Mouse (Mus musculus): ENCODE results near the gene Prnp. TPM values are rescaled to one million over a fixed set of nuclear protein-coding genes. Genes with fewer than 3 reads are reported as not detected.

Gene Prnp
- polyA plus RNA-seq, 1 experiment: 43.8 TPM

- Histone ChIP-seq H3K36me3 (ENCODE audit: control insufficient read depth, insufficient read depth, low read length) (no peaks in the 10 kb centered on the region), H3K4me3 (ENCODE audit: control insufficient read depth, insufficient read depth, low read length) (no peak overlapping the region), H3K27me3 (ENCODE audit: control insufficient read depth, insufficient read depth, low read length) (no peaks in the 10 kb centered on the region), H3K4me1 (replicated peaks; ENCODE audit: control insufficient read depth, insufficient read depth, low read length) (peaks cover 18% of the 10 kb centered on the region), H3K27ac (ENCODE audit: control insufficient read depth, insufficient read depth, low read length) (no peak overlapping the region)
- no peak for DNase-seq
- TF ChIP-seq CTCF (IDR thresholded peaks at IDR 0.05; ENCODE audit: borderline replicate concordance, control insufficient read depth, extremely low read depth, insufficient read depth, low read length, poor library complexity): no peak
- no peak for TF ChIP-seq POLR2A (IDR thresholded peaks at IDR 0.05; ENCODE audit: control insufficient read depth, extremely low read depth, insufficient read depth, low read length, poor library complexity)
- WGBS: 32% methylated on average over 5 of the region's 5 CpGs
These were observed 17.2 kb upstream of the Prnp start for GRCm38 (mm10) chr2:131892534-131892933.

GRCm38 (mm10) chr2:131895106-131895505 is 14.6 kb upstream of the Prnp start:
- peaks cover 4% of the 10 kb centered on the region; the same call in 1 of the 2 replicates for H3K4me1 ChIP-seq (replicated peaks; ENCODE audit: control insufficient read depth, insufficient read depth, low read length)
- H3K4me3 ChIP-seq (ENCODE audit: control insufficient read depth, insufficient read depth, low read length): no peak overlapping the region
- TF ChIP-seq POLR2A (IDR thresholded peaks at IDR 0.05; ENCODE audit: control insufficient read depth, extremely low read depth, insufficient read depth, low read length, poor library complexity) (no peak), CTCF (IDR thresholded peaks at IDR 0.05; ENCODE audit: borderline replicate concordance, control insufficient read depth, extremely low read depth, insufficient read depth, low read length, poor library complexity) (no peak)
- DNase-seq: no peak
- H3K27me3 ChIP-seq (ENCODE audit: control insufficient read depth, insufficient read depth, low read length): no peaks in the 10 kb centered on the region
- H3K36me3 ChIP-seq (ENCODE audit: control insufficient read depth, insufficient read depth, low read length): no peaks in the 10 kb centered on the region
- no peak overlapping the region for H3K27ac ChIP-seq (ENCODE audit: control insufficient read depth, insufficient read depth, low read length)
- WGBS: 97% methylated on average over 2 of the region's 2 CpGs

- no peak for TF ChIP-seq POLR2A (IDR thresholded peaks at IDR 0.05; ENCODE audit: control insufficient read depth, extremely low read depth, insufficient read depth, low read length, poor library complexity)
- TF ChIP-seq CTCF (IDR thresholded peaks at IDR 0.05; ENCODE audit: borderline replicate concordance, control insufficient read depth, extremely low read depth, insufficient read depth, low read length, poor library complexity): no peak
- Histone ChIP-seq H3K36me3 (ENCODE audit: control insufficient read depth, insufficient read depth, low read length) (no peaks in the 10 kb centered on the region), H3K4me1 (replicated peaks; ENCODE audit: control insufficient read depth, insufficient read depth, low read length) (peaks cover 4% of the 10 kb centered on the region; the same call in 1 of the 2 replicates), H3K27me3 (ENCODE audit: control insufficient read depth, insufficient read depth, low read length) (no peaks in the 10 kb centered on the region), H3K4me3 (ENCODE audit: control insufficient read depth, insufficient read depth, low read length) (no peak overlapping the region), H3K27ac (ENCODE audit: control insufficient read depth, insufficient read depth, low read length) (no peak overlapping the region)
- no peak for DNase-seq
- WGBS: 100% methylated on average over 4 of the region's 4 CpGs
These were observed 13.7 kb upstream of the Prnp start for GRCm38 (mm10) chr2:131896011-131896410.

- H3K4me3 ChIP-seq (ENCODE audit: control insufficient read depth, insufficient read depth, low read length): no peak overlapping the region
- no peak overlapping the region for H3K27ac ChIP-seq (ENCODE audit: control insufficient read depth, insufficient read depth, low read length)
- H3K36me3 ChIP-seq (ENCODE audit: control insufficient read depth, insufficient read depth, low read length): no peaks in the 10 kb centered on the region
- DNase-seq: no peak
- WGBS: 94% methylated on average over 12 of the region's 12 CpGs
- no peaks in the 10 kb centered on the region for H3K27me3 ChIP-seq (ENCODE audit: control insufficient read depth, insufficient read depth, low read length)
- TF ChIP-seq CTCF (IDR thresholded peaks at IDR 0.05; ENCODE audit: borderline replicate concordance, control insufficient read depth, extremely low read depth, insufficient read depth, low read length, poor library complexity) (no peak), POLR2A (IDR thresholded peaks at IDR 0.05; ENCODE audit: control insufficient read depth, extremely low read depth, insufficient read depth, low read length, poor library complexity) (no peak)
- no peaks in the 10 kb centered on the region for H3K4me1 ChIP-seq (replicated peaks; ENCODE audit: control insufficient read depth, insufficient read depth, low read length)
These were observed 12.2 kb upstream of the Prnp start for GRCm38 (mm10) chr2:131897336-131898109.

GRCm38 (mm10) chr2:131902423-131902822 is 7.3 kb upstream of the Prnp start:
- Histone ChIP-seq H3K27me3 (ENCODE audit: control insufficient read depth, insufficient read depth, low read length) (no peaks in the 10 kb centered on the region), H3K27ac (ENCODE audit: control insufficient read depth, insufficient read depth, low read length) (no peak overlapping the region), H3K4me1 (replicated peaks; ENCODE audit: control insufficient read depth, insufficient read depth, low read length) (peaks cover 7% of the 10 kb centered on the region), H3K4me3 (ENCODE audit: control insufficient read depth, insufficient read depth, low read length) (no peak overlapping the region), H3K36me3 (ENCODE audit: control insufficient read depth, insufficient read depth, low read length) (no peaks in the 10 kb centered on the region)
- TF ChIP-seq CTCF (IDR thresholded peaks at IDR 0.05; ENCODE audit: borderline replicate concordance, control insufficient read depth, extremely low read depth, insufficient read depth, low read length, poor library complexity): no peak
- no peak for TF ChIP-seq POLR2A (IDR thresholded peaks at IDR 0.05; ENCODE audit: control insufficient read depth, extremely low read depth, insufficient read depth, low read length, poor library complexity)
- WGBS: 77% methylated on average over 2 of the region's 3 CpGs
- no peak for DNase-seq

- Histone ChIP-seq H3K4me1 (replicated peaks; ENCODE audit: control insufficient read depth, insufficient read depth, low read length) (peaks cover 7% of the 10 kb centered on the region), H3K27ac (ENCODE audit: control insufficient read depth, insufficient read depth, low read length) (no peak overlapping the region), H3K4me3 (ENCODE audit: control insufficient read depth, insufficient read depth, low read length) (no peak overlapping the region), H3K27me3 (ENCODE audit: control insufficient read depth, insufficient read depth, low read length) (no peaks in the 10 kb centered on the region), H3K36me3 (ENCODE audit: control insufficient read depth, insufficient read depth, low read length) (no peaks in the 10 kb centered on the region)
- TF ChIP-seq CTCF (IDR thresholded peaks at IDR 0.05; ENCODE audit: borderline replicate concordance, control insufficient read depth, extremely low read depth, insufficient read depth, low read length, poor library complexity) (no peak), POLR2A (IDR thresholded peaks at IDR 0.05; ENCODE audit: control insufficient read depth, extremely low read depth, insufficient read depth, low read length, poor library complexity) (no peak)
- WGBS: 11% methylated on average over 8 of the region's 8 CpGs
- no peak for DNase-seq
These were observed 6.9 kb upstream of the Prnp start for GRCm38 (mm10) chr2:131902867-131903266.
